Mouse (Mus musculus): ENCODE results near the gene Gm28778.

GRCm38 (mm10) chr1:53335465-53335864, 38.6 kb downstream of the Gm28778 start:
- TF ChIP-seq CTCF (IDR thresholded peaks at IDR 0.05; ENCODE audit: low read depth) (no peak), EP300 (IDR thresholded peaks at IDR 0.05; ENCODE audit: low read depth) (no peak)

All from liver, embryonic 14.5 days (tissue).